Mouse (Mus musculus) right cerebral cortex, adult 18-20 months (tissue): Measurements from ENCODE around the gene Gmfb.

Source experiments
- DNase-seq: peaks from one replicate; pipeline ENCODE4 v3.0.0; 2022; ENCODE audit warnings: mixed read lengths

Gmfb gene

GRCm38 (mm10) chr14:46800684-46801345 lies 21.2 kb downstream of the Gmfb start:
- DNase-seq, result no peak

GRCm38 (mm10) chr14:46794157-46794556 lies 27.9 kb downstream of the Gmfb start:
- DNase-seq, result no peak

GRCm38 (mm10) chr14:46790723-46791122 lies 31.3 kb downstream of the Gmfb start:
- no peak for DNase-seq

DNA sequence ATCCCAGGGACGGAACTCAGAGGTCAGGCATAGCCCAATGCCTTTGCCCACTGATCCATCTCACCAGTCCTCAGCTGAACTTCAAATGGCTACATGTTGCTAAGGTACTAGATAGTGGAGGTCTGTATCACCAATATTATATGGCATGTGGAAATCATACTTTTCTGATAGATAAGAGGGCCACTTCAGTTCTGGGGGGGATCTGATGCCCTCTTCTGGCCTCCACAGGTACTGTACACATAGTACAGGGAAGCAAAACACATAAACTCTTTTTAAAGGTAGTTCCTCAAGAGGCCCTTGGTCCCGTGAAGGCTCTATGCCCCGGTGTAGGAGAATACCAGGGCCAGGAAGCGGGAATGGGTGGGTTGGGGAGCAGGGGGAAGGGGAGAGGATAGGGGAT lies 31.7 kb downstream of the Gmfb start:
- DNase-seq, result no peak

- DNase-seq, result peak; percentile 11
Measured at GRCm38 (mm10) chr14:46788505-46788901, 33.5 kb downstream of the Gmfb start.

DNA sequence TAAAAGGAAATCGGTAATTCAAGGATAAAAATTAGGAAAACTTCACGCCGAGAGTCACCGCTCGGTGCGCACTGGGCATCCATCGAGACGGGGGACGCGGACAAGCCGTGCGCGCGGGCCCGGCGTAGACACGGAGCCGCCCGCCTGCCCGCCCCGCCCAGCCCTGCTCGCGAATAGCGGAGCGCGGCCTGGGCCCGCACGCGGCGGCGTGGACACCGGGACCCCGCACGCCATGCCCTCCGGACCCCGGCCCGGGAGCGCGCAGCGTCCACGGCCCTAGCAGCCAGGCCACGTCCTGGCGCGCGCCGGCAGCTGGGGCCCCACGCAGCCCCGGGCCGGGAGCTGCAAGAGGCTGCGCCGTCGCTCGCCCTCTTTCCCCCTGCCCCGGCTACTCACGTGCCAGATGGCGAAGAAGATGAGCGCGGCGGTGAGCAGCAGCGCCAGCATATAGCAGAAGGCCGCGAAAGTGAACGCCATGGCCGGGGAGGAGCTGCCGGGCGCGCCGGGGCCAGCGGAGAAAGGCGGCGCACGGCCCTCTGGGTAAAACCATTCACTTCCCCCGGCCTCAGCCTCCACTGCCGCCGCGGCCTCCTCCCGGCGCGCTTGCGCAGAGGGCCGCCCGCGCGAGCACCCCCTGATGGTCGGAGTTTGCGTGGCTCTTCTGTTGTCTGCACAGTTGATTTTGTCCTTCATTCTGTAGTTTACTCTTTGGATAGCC lies 34.1 kb downstream of the Gmfb start, which contains the start of gene Cnih1:
Gene Cnih1 (minus strand): TSS at position 625 of the 718 bp plus-strand sequence.
- DNase-seq, result peak; percentile 92

- no peak for DNase-seq
Measured at GRCm38 (mm10) chr14:46787454-46787786, 34.6 kb downstream of the Gmfb start.

- no peak for DNase-seq
Measured at GRCm38 (mm10) chr14:46785247-46785646, 36.8 kb downstream of the Gmfb start.

DNA sequence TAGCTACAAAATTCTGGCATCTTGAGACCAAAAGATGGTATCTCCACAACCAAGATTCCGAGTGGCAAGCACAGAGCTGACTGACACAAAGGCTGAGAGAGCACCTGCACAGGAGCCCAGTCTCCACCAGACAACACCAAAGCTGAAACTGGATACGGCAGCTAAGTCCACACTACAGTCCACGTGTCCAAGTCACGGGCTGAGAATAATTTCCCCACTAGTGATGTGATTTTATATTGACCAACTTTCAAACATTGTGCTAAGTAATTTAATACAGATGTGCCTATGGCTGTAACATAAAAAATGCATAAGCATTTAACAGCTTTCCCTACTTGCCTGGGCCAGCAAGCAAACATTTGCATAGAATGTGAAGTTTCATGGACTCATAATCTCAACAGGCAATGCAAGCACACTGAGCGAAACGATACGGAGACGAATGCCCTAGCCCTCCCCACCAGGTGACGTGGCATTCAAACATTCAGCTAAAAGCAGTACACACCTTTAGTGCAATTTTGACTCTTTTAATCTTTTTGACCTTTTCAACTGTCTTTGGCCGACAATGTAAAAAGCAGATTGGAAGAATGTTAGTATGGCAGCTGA lies 38.6 kb downstream of the Gmfb start:
- DNase-seq, result no peak

DNA sequence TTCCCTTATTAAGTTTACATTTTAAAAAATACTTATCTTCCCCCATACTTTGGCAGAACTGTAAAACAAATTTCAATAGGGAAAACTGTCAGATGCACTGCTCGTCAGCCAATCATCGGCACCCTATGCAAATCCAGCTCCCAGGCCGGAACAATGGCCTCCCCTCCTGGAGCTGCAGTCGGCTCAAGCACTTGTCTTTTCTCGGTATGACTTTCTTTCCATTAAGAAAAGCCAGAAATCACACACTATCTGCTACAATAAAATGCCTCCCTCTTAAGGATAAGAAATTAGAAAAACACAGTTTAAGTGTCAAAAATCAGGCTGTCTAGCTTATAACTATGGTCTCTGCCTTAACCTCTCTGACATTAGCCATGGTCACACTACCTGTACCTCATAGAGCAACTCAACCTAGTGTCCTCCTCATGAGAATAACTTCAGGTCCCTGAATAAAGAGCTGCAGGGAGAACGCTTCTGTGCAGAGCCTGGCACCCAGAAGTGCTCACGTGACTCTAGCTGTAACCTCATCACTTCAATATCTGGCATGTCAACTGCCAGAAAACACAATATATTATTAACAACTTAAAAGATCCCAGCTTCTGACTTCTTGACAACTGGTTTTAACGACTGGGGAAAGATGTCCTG lies 39.7 kb downstream of the Gmfb start:
- DNase-seq, result no peak

DNA sequence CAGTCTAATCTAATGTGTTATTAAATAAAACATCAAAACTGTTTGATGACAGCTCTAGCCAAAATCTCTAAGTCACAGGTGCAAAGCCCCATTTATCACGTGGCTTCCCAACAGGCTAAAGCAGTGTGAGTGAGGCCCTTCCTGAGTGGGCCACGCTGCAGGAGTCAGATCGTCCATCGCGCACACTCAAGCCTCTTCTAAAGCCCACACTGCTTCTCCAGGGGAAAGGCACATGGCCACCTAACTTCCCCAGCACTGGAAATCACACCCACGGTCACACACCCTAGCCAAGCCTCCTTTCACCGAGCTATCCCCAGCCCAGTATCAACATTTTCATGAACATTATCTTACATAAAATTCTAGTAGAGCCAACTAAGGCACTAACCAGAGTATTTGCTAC lies 41.0 kb downstream of the Gmfb start:
- DNase-seq, result no peak

DNA sequence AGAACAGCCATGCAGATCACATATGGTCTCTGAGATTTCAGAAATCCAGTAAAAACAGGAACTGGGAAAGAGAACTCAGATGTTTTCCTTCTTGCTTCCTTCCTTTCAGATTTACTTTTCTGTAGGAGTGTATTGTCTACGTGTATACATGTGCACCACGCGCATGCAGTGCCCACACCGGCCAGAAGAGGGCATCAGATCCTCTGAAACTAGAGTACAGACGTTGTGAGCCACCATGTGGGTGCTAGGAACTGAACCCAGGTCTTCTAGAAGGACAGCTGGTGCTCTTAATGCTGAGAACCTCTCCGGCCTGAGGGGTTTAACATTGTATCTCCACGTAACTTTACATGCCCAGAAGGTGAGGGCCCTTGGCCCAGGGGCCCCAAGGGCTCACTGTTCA lies 42.8 kb downstream of the Gmfb start:
- no peak for DNase-seq

DNA sequence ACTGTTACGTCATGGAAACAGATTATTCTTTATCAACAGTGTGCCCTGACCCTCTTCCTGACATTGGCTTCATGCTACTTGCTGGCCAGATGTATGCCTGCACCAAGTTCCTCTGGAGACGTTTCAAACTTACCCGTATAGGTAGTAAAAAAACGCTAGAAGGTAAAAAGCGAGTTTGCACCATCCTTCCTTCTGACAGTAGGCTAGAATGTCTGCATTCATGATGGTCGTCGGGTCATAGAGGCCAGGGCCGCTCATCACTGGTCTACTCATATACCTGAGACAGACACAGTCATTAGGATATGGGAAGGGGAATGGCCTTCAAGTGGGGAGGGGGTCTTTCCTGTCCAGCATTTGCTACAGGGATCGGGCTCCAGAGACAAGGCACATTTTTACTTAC lies 43.3 kb downstream of the Gmfb start:
- no peak for DNase-seq

- no peak for DNase-seq
Measured at GRCm38 (mm10) chr14:46770036-46770435, 52.0 kb downstream of the Gmfb start.

DNA sequence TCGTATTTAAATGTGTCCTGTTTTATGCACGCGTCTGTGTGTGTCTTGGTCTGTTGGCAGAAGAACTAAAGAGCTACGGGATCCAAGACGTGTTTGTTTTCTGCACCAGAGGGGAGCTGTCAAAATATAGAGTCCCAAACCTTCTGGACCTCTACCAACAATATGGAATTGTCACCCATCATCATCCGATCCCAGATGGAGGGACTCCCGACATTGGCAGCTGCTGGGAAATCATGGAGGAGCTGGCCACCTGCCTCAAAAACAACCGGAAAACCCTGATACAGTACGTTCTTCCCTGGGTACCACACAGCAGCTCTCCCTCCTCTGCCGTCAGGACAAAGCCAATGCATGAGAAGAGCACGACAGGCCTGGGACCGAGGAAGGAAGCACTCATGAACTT lies 54.9 kb downstream of the Gmfb start:
- DNase-seq, result no peak

DNA sequence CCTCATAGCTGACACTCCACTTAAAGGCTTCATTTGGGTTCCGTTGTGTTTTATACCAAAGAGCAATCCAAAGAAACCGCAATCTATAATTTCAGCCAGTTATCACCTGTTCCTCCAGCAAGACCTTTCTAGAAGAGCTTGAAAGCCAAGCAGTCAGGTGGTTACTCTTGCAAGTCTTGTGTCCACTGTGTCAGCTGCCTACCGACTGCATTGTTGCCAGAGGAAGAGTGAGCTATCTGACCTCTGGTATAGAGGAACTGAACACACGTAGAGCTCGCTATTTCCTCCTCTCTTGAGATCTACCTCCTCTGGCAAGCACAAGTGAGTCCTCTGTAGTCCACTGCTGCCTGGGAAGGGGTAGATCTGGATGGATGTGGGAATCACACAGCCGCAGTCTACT lies 60.9 kb downstream of the Gmfb start:
- no peak for DNase-seq

GRCm38 (mm10) chr14:46760355-46761029 lies 61.5 kb downstream of the Gmfb start, which contains the start of gene Cdkn3:
TSS of gene Cdkn3 (plus strand) at chr14:46760541.
- peak; percentile 93 for DNase-seq

DNA sequence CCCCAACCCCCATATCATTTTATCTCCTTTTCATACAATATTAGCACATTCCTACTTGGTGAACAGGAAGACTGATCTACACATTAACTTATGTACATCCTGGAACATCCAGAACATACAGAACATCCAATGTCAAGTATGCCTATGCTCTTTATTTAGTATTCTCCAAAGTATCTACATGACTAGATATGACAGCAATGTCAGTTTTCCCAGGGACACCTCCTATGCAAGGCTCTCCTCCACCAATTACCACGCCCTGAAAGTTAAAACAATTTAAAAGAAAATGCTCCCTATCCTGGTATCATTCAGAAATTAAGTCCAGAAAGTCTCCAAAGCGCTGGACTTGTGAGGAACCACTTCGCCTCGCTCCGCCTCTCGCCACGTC lies 62.1 kb downstream of the Gmfb start:
- no peak for DNase-seq
